Mouse (Mus musculus) heart, embryonic 16.5 days (tissue): ENCODE results near the gene Runx1. TPM values are rescaled to one million over a fixed set of nuclear protein-coding genes. Genes with fewer than 3 reads are reported as not detected.

Source experiments
- ATAC-seq: fragments of 200-750 bp; cut with Nextera tagmentation; replicated peaks from 2 replicates; pipeline ENCODE4 v1.8.0; 2017; ENCODE audit warnings: moderate number of reproducible peaks; ENCODE audit not compliant: insufficient read depth, low FRiP score; ENCODE audit errors: extremely low read depth
- H3K27ac ChIP-seq: fragments of 300-500 bp; sonication (generic); 2 replicates; pipeline ENCODE4 v1.5.1; 2014; ENCODE audit warnings: mild to moderate bottlenecking, low read length, control low read depth, moderate library complexity
- H3K27me3 ChIP-seq: fragments of 300-500 bp; sonication (generic); 2 replicates; pipeline ENCODE4 v1.6.1; 2014; ENCODE audit warnings: low read length, mixed read lengths; ENCODE audit not compliant: control insufficient read depth, insufficient read depth
- H3K36me3 ChIP-seq: fragments of 300-500 bp; sonication (generic); 2 replicates; pipeline ENCODE4 v1.6.1; 2014; ENCODE audit not compliant: control insufficient read depth, insufficient read depth
- H3K4me1 ChIP-seq: fragments of 300-500 bp; sonication (generic); 2 replicates; pipeline ENCODE4 v1.6.1; 2014; ENCODE audit warnings: low read length, mixed read lengths; ENCODE audit not compliant: control insufficient read depth, insufficient read depth
- H3K4me2 ChIP-seq: fragments of 300-500 bp; sonication (generic); 2 replicates; pipeline ENCODE4 v1.6.1; 2014; ENCODE audit warnings: low read depth, mild to moderate bottlenecking, control low read depth, low read length
- H3K4me3 ChIP-seq: fragments of 300-500 bp; sonication (generic); 2 replicates; pipeline ENCODE4 v1.5.1; 2014; ENCODE audit warnings: mild to moderate bottlenecking, control low read depth, low read length
- H3K9ac ChIP-seq: fragments of 300-500 bp; sonication (generic); 2 replicates; pipeline ENCODE4 v1.6.1; 2014; ENCODE audit warnings: low read length, control low read depth
- H3K9me3 ChIP-seq: fragments of 300-500 bp; sonication (generic); replicated peaks from 2 replicates; pipeline ENCODE4 v1.6.1; 2016; ENCODE audit warnings: low read length; ENCODE audit not compliant: control insufficient read depth
- WGBS: fragments of 180-500 bp; shearing (Covaris S2); extraction: QIAGEN DNeasy Blood & Tissue Kit; methylation state at CpG from one replicate; pipeline ENCODE4 v1.1.7; 2014; 5-methylcytosine and 5-hydroxymethylcytosine counted together
- polyA plus RNA-seq: library from polyadenylated mRNA; unstranded; fragments of >200 nt; fragmentation: Nextera tagmentation; extraction: Ambion mirVana; gene quantifications from 2 replicates; pipeline ENCODE4 v1.2.1, GENCODE M21; 2015

Gene Runx1
- polyA plus RNA-seq, 1 experiment from 2014 or later, result 11.0 TPM

- no peak for ATAC-seq
- H3K27me3 ChIP-seq, result peaks cover 37% of the 10 kb centered on the region
- no peaks in the 10 kb centered on the region for H3K36me3 ChIP-seq
- no peaks in the 10 kb centered on the region for H3K9me3 ChIP-seq
- 54% methylated on average over 4 of the region's 4 CpGs for WGBS
- no peaks in the 10 kb centered on the region for H3K4me1 ChIP-seq
- H3K9ac ChIP-seq, result no peak overlapping the region
- H3K4me2 ChIP-seq, result no peak overlapping the region
- no peak overlapping the region for H3K4me3 ChIP-seq
- no peak overlapping the region for H3K27ac ChIP-seq
These were observed 117.2 kb downstream of the Runx1 start for GRCm38 (mm10) chr16:92708718-92709117.

- H3K9me3 ChIP-seq, result no peaks in the 10 kb centered on the region
- H3K4me2 ChIP-seq, result no peak overlapping the region
- peaks cover 40% of the 10 kb centered on the region for H3K27me3 ChIP-seq
- H3K4me1 ChIP-seq, result no peaks in the 10 kb centered on the region
- H3K27ac ChIP-seq, result no peak overlapping the region
- no peaks in the 10 kb centered on the region for H3K36me3 ChIP-seq
- WGBS, result 76% methylated on average over 4 of the region's 4 CpGs
- ATAC-seq, result no peak
- no peak overlapping the region for H3K4me3 ChIP-seq
- H3K9ac ChIP-seq, result no peak overlapping the region
These were observed 118.2 kb downstream of the Runx1 start for GRCm38 (mm10) chr16:92707712-92708111.

GRCm38 (mm10) chr16:92707146-92707545, 118.8 kb downstream of the Runx1 start:
- H3K4me1 ChIP-seq, result no peaks in the 10 kb centered on the region
- no peaks in the 10 kb centered on the region for H3K36me3 ChIP-seq
- H3K9ac ChIP-seq, result no peak overlapping the region
- 40% methylated on average over 2 of the region's 2 CpGs for WGBS
- ATAC-seq, result no peak
- no peak overlapping the region for H3K4me3 ChIP-seq
- no peaks in the 10 kb centered on the region for H3K9me3 ChIP-seq
- H3K27me3 ChIP-seq, result peaks cover 39% of the 10 kb centered on the region
- no peak overlapping the region for H3K27ac ChIP-seq
- H3K4me2 ChIP-seq, result no peak overlapping the region

GRCm38 (mm10) chr16:92705564-92706458, 120.1 kb downstream of the Runx1 start:
- ATAC-seq, result no peak
- H3K36me3 ChIP-seq, result no peaks in the 10 kb centered on the region
- H3K4me3 ChIP-seq, result no peak overlapping the region
- H3K4me1 ChIP-seq, result no peaks in the 10 kb centered on the region
- no peak overlapping the region for H3K9ac ChIP-seq
- no peak overlapping the region for H3K4me2 ChIP-seq
- H3K27ac ChIP-seq, result no peak overlapping the region
- 50% methylated on average over 7 of the region's 7 CpGs for WGBS
- H3K9me3 ChIP-seq, result no peaks in the 10 kb centered on the region
- peaks cover 44% of the 10 kb centered on the region for H3K27me3 ChIP-seq

- Histone ChIP-seq H3K4me1 (peaks cover 2% of the 10 kb centered on the region; the same call in 1 of the 2 replicates), H3K27ac (no peak overlapping the region), H3K9me3 (no peaks in the 10 kb centered on the region), H3K4me3 (no peak overlapping the region), H3K36me3 (no peaks in the 10 kb centered on the region), H3K4me2 (no peak overlapping the region), H3K27me3 (peaks cover 56% of the 10 kb centered on the region), H3K9ac (no peak overlapping the region)
- ATAC-seq, result no peak
- 89% methylated on average over 2 of the region's 2 CpGs for WGBS
These were observed 122.1 kb downstream of the Runx1 start for GRCm38 (mm10) chr16:92703850-92704249.

- Histone ChIP-seq H3K36me3 (no peaks in the 10 kb centered on the region), H3K9ac (no peak overlapping the region), H3K27ac (no peak overlapping the region), H3K4me1 (peaks cover 9% of the 10 kb centered on the region), H3K9me3 (no peaks in the 10 kb centered on the region), H3K4me2 (peak overlapping the region; percentile 36), H3K27me3 (peaks cover 46% of the 10 kb centered on the region), H3K4me3 (0 out of 2 replicates have a peak overlapping the region, but pooled peaks have one; percentile 1)
- WGBS, result 5% methylated on average over 27 of the region's 27 CpGs
- no peak for ATAC-seq
These were observed 126.2 kb downstream of the Runx1 start for GRCm38 (mm10) chr16:92699531-92700397.

- under 1% methylated on average over 26 of the region's 26 CpGs for WGBS
These were observed 127.3 kb downstream of the Runx1 start for GRCm38 (mm10) chr16:92698612-92698998.

GRCm38 (mm10) chr16:92697737-92698611, 128.0 kb downstream of the Runx1 start:
- Histone ChIP-seq H3K27ac (peak overlapping the region; percentile 57), H3K4me1 (peaks cover 9% of the 10 kb centered on the region), H3K4me3 (peak overlapping the region; percentile 61), H3K36me3 (no peaks in the 10 kb centered on the region), H3K4me2 (peak overlapping the region; percentile 97), H3K27me3 (peaks cover 40% of the 10 kb centered on the region), H3K9ac (peak overlapping the region; percentile 72), H3K9me3 (no peaks in the 10 kb centered on the region)
- WGBS, result under 1% methylated on average over 48 of the region's 48 CpGs
- peak; percentile 16 for ATAC-seq

More at GRCm38 (mm10) chr16:92698612-92698998, 127.3 kb downstream of the Runx1 start:
- Histone ChIP-seq H3K27ac (peak overlapping the region; percentile 57; the same call in 1 of the 2 replicates), H3K4me3 (peak overlapping the region; percentile 61), H3K36me3 (no peaks in the 10 kb centered on the region), H3K9me3 (no peaks in the 10 kb centered on the region), H3K4me2 (peak overlapping the region; percentile 97), H3K9ac (peak overlapping the region; percentile 72), H3K27me3 (peaks cover 41% of the 10 kb centered on the region), H3K4me1 (peaks cover 9% of the 10 kb centered on the region)
- peak; percentile 69 for ATAC-seq
